Mouse (Mus musculus): ENCODE data around the gene Hils1. TPM values are rescaled to one million over a fixed set of nuclear protein-coding genes. Genes with fewer than 3 reads are reported as not detected.

Hils1 gene
- polyA plus RNA-seq, 1 experiment from 2014 or later, result not detected

- 1% methylated on average over 18 of the region's 18 CpGs for WGBS
- Histone ChIP-seq H3K4me1 (peaks cover 57% of the 10 kb centered on the region), H3K27me3 (replicated peaks; ENCODE audit: low read depth, poor library complexity, severe bottlenecking) (peaks cover 98% of the 10 kb centered on the region)
Measured at GRCm38 (mm10) chr11:94937335-94937781, 30.0 kb upstream of the Hils1 start.

DNA sequence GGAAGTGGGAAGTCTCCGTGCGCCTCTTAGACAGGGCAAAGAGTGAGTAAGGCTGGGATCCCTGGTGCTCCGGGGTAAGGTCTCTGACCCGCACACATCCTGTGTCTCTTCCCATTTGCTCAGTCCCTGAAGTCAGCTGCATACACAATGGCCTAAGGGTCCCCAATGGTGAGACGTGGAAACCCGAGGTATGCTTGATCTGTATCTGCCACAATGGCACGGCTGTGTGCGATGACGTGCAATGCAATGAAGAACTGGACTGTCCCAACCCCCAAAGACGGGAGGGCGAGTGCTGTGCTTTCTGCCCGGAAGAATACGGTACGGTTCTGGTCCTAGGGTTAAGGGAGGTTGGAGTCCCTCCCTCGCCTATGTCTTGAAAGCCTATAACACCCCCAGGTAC lies 29.6 kb upstream of the Hils1 start:
- no peaks in the 10 kb centered on the region for H3K9me3 ChIP-seq
- peaks cover 55% of the 10 kb centered on the region for H3K4me1 ChIP-seq
- peaks cover 33% of the 10 kb centered on the region for H3K36me3 ChIP-seq (replicated peaks)
- no peak for DNase-seq (ENCODE audit: low spot score)
- 1% methylated on average over 15 of the region's 15 CpGs for WGBS
- H3K4me3 ChIP-seq, result peak overlapping the region; percentile 60
- H3K27me3 ChIP-seq (replicated peaks; ENCODE audit: low read depth, poor library complexity, severe bottlenecking), result peaks cover 98% of the 10 kb centered on the region
- H3K27ac ChIP-seq (replicated peaks), result peak overlapping the region; percentile 35; the same call in 1 of the 2 replicates

More at GRCm38 (mm10) chr11:94937335-94937781, 30.0 kb upstream of the Hils1 start:
- H3K36me3 ChIP-seq (replicated peaks), result peaks cover 29% of the 10 kb centered on the region
- peak overlapping the region; percentile 60 for H3K4me3 ChIP-seq
- peak overlapping the region; percentile 35; the same call in 1 of the 2 replicates for H3K27ac ChIP-seq (replicated peaks)
- no peaks in the 10 kb centered on the region for H3K9me3 ChIP-seq
- DNase-seq (ENCODE audit: low spot score), result no peak

- WGBS, result 25% methylated on average over 9 of the region's 9 CpGs
- peak overlapping the region; percentile 60; the same call in 1 of the 2 replicates for H3K4me3 ChIP-seq
- H3K36me3 ChIP-seq (replicated peaks), result peaks cover 38% of the 10 kb centered on the region
- no peak overlapping the region for H3K27ac ChIP-seq (replicated peaks)
- H3K27me3 ChIP-seq (replicated peaks; ENCODE audit: low read depth, poor library complexity, severe bottlenecking), result peaks cover 98% of the 10 kb centered on the region
- H3K9me3 ChIP-seq, result no peaks in the 10 kb centered on the region
- DNase-seq (ENCODE audit: low spot score), result no peak
- H3K4me1 ChIP-seq, result peaks cover 49% of the 10 kb centered on the region
Measured at GRCm38 (mm10) chr11:94938296-94938695, 29.1 kb upstream of the Hils1 start.

DNA sequence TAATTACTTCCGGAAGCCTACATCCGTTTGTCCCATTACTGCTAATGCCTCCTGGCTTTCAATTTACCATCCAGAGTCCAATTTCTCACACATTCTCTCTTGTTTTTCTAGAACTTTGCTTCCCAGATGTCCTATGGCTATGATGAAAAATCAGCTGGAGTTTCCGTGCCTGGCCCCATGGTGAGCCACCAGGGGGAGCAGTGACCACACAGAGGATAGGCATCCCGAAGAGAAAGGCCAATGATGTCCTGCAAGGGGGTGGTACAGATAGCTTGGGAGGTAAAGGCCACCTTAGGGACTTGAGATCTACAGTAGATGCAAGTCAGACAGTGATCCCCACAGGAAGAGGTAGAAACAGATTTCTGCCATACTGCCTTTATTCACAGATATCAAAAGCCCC lies 28.1 kb upstream of the Hils1 start:
- 16% methylated on average over 4 of the region's 4 CpGs for WGBS
- Histone ChIP-seq H3K9me3 (no peaks in the 10 kb centered on the region), H3K4me1 (peaks cover 44% of the 10 kb centered on the region), H3K27me3 (replicated peaks; ENCODE audit: low read depth, poor library complexity, severe bottlenecking) (peaks cover 98% of the 10 kb centered on the region), H3K27ac (replicated peaks) (no peak overlapping the region), H3K36me3 (replicated peaks) (peaks cover 48% of the 10 kb centered on the region), H3K4me3 (no peak overlapping the region)
- DNase-seq (ENCODE audit: low spot score), result peak; percentile 83

DNA sequence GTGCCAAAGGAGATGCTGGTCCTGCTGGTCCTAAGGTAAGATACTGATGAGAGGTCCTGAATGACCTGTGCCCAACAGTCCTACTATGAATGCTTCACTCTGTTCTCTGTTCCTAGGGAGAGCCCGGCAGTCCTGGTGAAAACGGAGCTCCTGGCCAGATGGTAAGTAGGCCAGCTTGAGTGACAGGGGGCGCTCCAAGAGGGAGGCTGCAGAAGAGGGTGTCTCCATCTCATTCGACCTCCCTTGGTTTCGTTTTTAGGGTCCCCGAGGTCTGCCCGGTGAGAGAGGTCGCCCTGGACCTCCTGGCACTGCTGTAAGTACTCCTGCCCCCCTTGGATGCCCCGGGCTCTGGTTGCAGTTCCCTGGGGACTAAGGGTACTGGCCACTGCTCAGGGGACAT lies 26.3 kb upstream of the Hils1 start:
- Histone ChIP-seq H3K36me3 (replicated peaks) (peaks cover 66% of the 10 kb centered on the region), H3K27me3 (replicated peaks; ENCODE audit: low read depth, poor library complexity, severe bottlenecking) (peaks cover 87% of the 10 kb centered on the region), H3K4me1 (peaks cover 28% of the 10 kb centered on the region), H3K9me3 (no peaks in the 10 kb centered on the region), H3K27ac (replicated peaks) (no peak overlapping the region), H3K4me3 (no peak overlapping the region)
- WGBS, result 37% methylated on average over 9 of the region's 9 CpGs
- DNase-seq (ENCODE audit: low spot score), result no peak

DNA sequence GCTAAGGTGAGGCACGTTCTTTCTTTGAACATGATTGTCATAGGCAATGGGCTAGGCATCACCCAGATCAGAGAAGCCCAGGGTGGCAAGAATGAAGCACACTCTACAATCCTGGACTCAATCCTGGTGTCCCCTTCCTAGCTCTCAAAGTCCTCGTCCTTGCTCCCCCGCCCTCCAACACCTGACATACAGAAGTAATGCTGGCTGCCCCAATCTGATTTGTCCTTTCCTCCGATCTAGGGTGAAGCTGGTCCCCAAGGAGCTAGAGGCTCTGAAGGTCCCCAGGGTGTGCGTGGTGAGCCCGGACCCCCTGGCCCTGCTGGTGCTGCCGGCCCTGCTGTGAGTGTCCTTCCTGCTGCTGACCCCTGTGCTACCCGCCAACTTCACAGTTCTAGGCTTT lies 25.6 kb upstream of the Hils1 start:
- DNase-seq (ENCODE audit: low spot score), result no peak
- no peak overlapping the region for H3K4me3 ChIP-seq
- H3K27me3 ChIP-seq (replicated peaks; ENCODE audit: low read depth, poor library complexity, severe bottlenecking), result peaks cover 81% of the 10 kb centered on the region
- no peaks in the 10 kb centered on the region for H3K9me3 ChIP-seq
- peaks cover 73% of the 10 kb centered on the region for H3K36me3 ChIP-seq (replicated peaks)
- peaks cover 21% of the 10 kb centered on the region for H3K4me1 ChIP-seq
- WGBS, result 77% methylated on average over 8 of the region's 8 CpGs
- H3K27ac ChIP-seq (replicated peaks), result no peak overlapping the region

DNA sequence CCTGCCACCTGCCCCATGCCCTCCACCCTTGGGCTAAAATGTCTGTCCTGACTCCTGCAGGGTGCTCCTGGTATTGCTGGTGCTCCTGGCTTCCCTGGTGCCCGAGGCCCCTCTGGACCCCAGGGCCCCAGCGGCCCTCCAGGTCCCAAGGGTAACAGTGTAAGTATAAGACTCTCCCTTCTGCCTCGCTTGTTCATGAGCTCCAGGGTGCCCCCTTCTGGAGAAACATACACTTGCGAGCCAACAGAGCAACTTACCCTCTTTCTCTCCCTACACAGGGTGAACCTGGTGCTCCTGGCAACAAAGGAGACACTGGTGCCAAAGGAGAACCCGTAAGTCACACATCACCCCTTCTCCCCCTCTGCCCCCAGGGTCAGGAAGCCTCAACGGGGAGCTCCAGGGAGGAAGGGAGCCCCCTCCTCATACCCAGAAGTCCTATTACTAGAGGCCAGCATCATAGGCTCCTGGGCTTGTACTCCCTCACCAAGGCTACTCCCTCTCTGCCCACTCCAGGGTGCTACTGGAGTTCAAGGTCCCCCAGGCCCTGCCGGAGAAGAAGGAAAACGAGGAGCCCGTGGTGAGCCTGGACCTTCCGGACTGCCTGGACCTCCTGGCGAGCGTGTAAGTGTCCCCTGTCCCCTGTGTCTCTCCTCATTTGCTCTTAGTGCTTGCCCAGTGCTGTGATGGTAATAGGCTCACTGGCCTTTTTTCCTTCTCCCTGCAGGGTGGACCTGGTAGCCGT lies 24.9 kb upstream of the Hils1 start:
- Histone ChIP-seq H3K27me3 (replicated peaks; ENCODE audit: low read depth, poor library complexity, severe bottlenecking) (peaks cover 76% of the 10 kb centered on the region), H3K4me1 (peaks cover 16% of the 10 kb centered on the region), H3K36me3 (replicated peaks) (peaks cover 80% of the 10 kb centered on the region), H3K4me3 (no peak overlapping the region), H3K9me3 (no peaks in the 10 kb centered on the region), H3K27ac (replicated peaks) (no peak overlapping the region)
- 54% methylated on average over 13 of the region's 13 CpGs for WGBS
- DNase-seq (ENCODE audit: low spot score), result peak; percentile 42

- H3K9me3 ChIP-seq, result no peaks in the 10 kb centered on the region
- peaks cover 86% of the 10 kb centered on the region for H3K36me3 ChIP-seq (replicated peaks)
- no peak overlapping the region for H3K27ac ChIP-seq (replicated peaks)
- H3K27me3 ChIP-seq (replicated peaks; ENCODE audit: low read depth, poor library complexity, severe bottlenecking), result peaks cover 70% of the 10 kb centered on the region
- no peak overlapping the region for H3K4me3 ChIP-seq
- no peak for DNase-seq (ENCODE audit: low spot score)
- peaks cover 10% of the 10 kb centered on the region for H3K4me1 ChIP-seq
- 84% methylated on average over 15 of the region's 15 CpGs for WGBS
Measured at GRCm38 (mm10) chr11:94943054-94943453, 24.3 kb upstream of the Hils1 start.

DNA sequence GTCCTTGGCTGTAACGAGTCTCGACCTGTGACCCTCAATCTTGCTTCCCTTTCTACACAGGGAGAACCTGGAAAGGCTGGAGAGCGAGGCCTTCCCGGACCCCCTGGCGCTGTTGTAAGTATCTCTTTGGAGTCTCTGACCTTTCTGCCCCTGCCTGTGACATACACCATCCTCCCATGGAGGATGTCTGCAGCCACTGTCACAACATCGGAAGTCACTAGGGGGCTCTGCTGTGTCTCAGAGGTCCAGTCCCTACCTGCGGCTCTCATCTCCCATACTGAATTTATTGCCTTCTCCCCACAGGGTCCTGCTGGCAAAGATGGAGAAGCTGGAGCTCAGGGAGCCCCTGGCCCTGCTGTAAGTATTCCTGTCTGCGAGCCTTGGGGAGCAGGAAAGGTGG lies 23.1 kb upstream of the Hils1 start:
- 18% methylated on average over 8 of the region's 8 CpGs for WGBS
- Histone ChIP-seq H3K4me1 (peaks cover 11% of the 10 kb centered on the region), H3K27me3 (replicated peaks; ENCODE audit: low read depth, poor library complexity, severe bottlenecking) (peaks cover 58% of the 10 kb centered on the region), H3K36me3 (replicated peaks) (peaks cover 98% of the 10 kb centered on the region), H3K27ac (replicated peaks) (no peak overlapping the region), H3K4me3 (no peak overlapping the region), H3K9me3 (no peaks in the 10 kb centered on the region)
- DNase-seq (ENCODE audit: low spot score), result no peak

DNA sequence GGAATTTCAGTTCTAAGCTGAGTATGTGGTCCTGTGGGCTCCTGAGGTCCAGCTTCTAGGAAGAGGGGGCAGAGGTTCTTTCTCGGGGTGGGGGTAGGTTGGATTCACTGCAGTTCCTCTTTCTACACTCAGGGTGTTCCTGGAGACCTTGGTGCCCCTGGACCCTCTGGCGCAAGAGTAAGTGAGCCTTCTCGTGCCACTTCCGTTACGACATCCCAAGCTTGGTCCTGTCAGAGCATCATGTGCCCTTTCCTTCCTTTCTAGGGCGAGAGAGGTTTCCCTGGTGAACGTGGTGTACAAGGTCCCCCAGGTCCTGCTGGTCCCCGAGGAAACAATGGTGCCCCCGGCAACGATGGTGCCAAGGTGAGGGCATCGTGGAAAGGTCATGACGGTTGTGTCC lies 22.2 kb upstream of the Hils1 start:
- Histone ChIP-seq H3K4me1 (peaks cover 11% of the 10 kb centered on the region), H3K9me3 (no peaks in the 10 kb centered on the region), H3K27ac (replicated peaks) (no peak overlapping the region), H3K36me3 (replicated peaks) (peaks cover 100% of the 10 kb centered on the region), H3K4me3 (no peak overlapping the region), H3K27me3 (replicated peaks; ENCODE audit: low read depth, poor library complexity, severe bottlenecking) (peaks cover 48% of the 10 kb centered on the region)
- WGBS, result 85% methylated on average over 12 of the region's 12 CpGs
- DNase-seq (ENCODE audit: low spot score), result no peak

GRCm38 (mm10) chr11:94952169-94952568 lies 15.2 kb upstream of the Hils1 start:
- peaks cover 46% of the 10 kb centered on the region for H3K36me3 ChIP-seq (replicated peaks)
- 0 out of 2 replicates have a peak, but pooled peaks cover 2% of the 10 kb centered on the region for H3K9me3 ChIP-seq
- peaks cover 35% of the 10 kb centered on the region for H3K4me1 ChIP-seq
- peak; percentile 27 for DNase-seq (ENCODE audit: low spot score)
- no peak overlapping the region for H3K4me3 ChIP-seq
- WGBS, result 16% methylated on average over 6 of the region's 6 CpGs
- H3K27me3 ChIP-seq (replicated peaks; ENCODE audit: low read depth, poor library complexity, severe bottlenecking), result peaks cover 4% of the 10 kb centered on the region; the same call in 1 of the 2 replicates
- peak overlapping the region; percentile 77 for H3K27ac ChIP-seq (replicated peaks)

- Histone ChIP-seq H3K4me3 (no peak overlapping the region), H3K36me3 (replicated peaks) (peaks cover 16% of the 10 kb centered on the region), H3K4me1 (peaks cover 49% of the 10 kb centered on the region), H3K27me3 (replicated peaks; ENCODE audit: low read depth, poor library complexity, severe bottlenecking) (0 out of 2 replicates have a peak, but pooled peaks cover 4% of the 10 kb centered on the region), H3K9me3 (0 out of 2 replicates have a peak, but pooled peaks cover 2% of the 10 kb centered on the region), H3K27ac (replicated peaks) (peak overlapping the region; percentile 69)
- WGBS, result 53% methylated on average over 9 of the region's 9 CpGs
- DNase-seq (ENCODE audit: low spot score), result peak; percentile 55
Measured at GRCm38 (mm10) chr11:94955103-94955502, 12.3 kb upstream of the Hils1 start.

DNA sequence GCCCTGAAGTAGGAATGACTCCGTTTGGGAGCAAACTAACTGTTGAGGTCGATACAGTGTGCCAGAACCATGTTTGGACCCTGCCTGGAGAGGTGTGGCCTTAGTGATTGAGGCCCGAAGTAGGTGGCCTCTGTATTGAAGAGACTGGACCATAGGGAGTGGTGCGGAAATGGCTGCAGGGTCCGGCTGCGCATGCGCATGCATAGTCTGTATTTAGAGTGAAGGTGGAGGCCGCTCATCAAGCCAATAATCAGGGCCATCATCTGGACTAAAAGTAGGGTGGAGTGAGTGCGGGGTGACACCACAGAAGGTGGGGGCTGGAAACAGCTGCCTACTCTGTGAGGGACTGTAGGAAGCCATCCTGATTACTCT lies 9.7 kb upstream of the Hils1 start:
- Histone ChIP-seq H3K27me3 (replicated peaks; ENCODE audit: low read depth, poor library complexity, severe bottlenecking) (no peaks in the 10 kb centered on the region), H3K4me1 (peaks cover 48% of the 10 kb centered on the region), H3K9me3 (no peaks in the 10 kb centered on the region), H3K4me3 (no peak overlapping the region), H3K27ac (replicated peaks) (peak overlapping the region; percentile 49), H3K36me3 (replicated peaks) (no peaks in the 10 kb centered on the region)
- DNase-seq (ENCODE audit: low spot score), result no peak
- 82% methylated on average over 9 of the region's 9 CpGs for WGBS

Measured in embryonic facial prominence, embryonic 10.5 days (tissue).